Mouse (Mus musculus): ENCODE data around the gene Cacna2d1.

Gene Cacna2d1

DNA sequence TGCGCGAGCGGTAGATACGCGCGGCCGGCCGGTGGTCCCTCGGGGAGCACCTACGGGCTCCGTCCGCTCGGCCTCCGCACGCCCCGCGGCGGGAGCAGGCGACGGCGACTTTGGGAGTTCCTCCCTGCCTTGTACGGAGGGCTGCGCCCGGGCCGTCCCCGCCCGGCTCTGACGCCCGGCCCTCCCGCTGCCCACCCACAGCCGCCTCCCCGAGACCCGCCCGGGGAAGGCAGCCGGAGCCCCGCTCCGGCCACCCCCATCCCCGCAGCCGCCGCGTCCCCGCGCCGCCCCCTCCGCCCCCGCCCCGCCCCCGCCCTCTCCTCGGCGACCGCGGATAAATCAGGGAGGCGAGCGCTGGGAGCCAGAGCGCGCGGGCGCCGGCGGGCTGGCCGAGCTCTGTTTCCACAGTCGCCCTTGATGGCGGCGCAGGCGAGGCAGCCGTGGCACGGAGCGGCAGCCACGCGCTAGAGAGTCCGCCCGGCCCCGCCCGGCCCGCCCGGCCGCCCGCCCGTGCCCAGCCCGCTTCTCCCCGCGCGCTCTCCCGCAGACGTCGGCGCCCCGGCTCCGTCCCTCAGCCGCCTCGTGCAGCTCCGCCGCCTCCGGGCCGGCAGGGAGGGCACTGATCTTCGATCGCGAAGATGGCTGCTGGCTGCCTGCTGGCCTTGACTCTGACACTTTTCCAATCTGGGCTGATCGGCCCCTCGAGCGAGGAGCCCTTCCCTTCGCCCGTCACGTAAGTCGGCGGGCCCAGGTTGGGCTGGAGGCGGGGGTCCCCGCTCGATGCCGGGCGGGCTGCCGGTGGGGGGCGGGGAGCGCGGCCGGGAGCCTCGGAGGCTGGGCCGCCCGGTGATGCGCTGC lies at the start of gene Cacna2d1:
Cacna2d1 (plus strand) TSS at position 316 of the 858 bp plus-strand sequence.
- DNase-seq: peak; percentile 68

DNA sequence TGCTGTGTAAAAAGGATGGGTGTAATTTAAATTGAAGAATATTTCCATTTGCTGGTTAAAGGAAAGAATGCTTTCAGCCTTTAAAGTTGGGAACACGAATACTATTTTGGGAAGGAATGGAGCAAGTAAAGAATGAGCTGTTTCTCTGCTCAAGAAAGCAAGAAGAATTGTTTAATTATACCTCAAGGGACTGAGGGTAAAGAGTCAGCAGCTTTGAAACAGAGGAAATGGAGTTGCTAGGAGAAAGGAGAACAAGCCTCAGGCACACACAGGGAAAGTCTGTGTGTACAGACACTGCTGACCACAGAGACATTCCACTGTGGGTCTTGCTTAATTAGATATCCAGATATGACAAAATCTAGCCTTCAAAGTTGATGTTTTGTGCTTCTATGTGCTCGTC lies 39.4 kb upstream of the Cacna2d1 start:
- DNase-seq: no peak

DNA sequence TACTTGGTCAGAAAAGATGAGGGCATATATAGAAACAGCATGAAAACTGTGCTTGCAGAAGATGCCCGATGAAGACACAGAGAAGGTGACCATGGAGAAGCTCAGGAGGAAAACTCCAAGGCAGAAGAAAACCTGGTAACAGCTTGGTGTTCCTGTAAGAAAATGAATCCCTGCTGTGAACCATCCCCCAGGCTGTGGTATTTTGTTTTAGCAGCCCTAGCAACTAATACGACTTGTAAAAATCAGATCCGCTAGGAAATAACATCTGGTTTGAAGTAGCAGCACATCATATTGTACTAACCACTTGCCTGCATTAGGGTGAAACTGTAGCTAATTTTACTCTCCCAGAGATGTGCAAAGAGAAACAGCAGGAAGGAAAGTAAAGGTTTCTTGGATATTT lies 37.8 kb upstream of the Cacna2d1 start:
- no peak for DNase-seq

DNA sequence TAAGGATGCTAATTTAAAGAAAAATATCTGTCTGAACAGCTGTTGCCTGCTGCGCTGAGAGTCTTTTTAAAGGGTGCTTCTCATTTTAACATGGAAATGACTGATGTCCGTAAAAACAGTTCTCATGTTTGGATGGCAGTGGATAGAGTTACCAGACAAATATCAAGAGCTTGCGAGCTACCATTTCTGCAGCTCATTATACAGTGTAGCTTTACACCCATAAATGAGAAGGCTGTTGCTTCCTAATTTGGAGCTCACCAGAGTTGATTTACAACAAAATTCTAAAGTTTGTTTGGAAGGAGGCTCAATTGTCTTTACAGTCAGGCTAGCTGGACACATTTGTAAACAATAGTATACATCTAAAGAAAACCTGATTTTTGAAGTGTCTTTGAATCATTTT lies 28.0 kb upstream of the Cacna2d1 start:
- no peak for DNase-seq

DNA sequence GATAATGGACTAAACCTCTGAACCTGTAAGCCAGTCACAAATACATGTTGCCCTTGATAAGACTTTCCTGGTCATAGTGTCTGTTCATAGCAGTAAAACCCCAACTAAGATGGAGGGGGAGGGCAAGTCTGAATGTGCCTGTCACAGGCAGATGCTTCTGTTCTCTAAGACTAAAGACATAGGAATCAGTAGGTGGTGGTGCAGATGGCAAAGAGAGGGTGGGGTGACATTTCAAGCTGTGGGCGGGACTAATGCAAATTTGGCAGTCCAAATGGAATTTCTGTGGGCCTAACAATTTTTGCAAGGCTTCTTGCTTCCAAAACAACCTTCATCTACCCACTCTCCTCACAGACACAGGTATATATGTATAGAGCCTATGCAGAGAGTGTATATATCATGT lies 19.6 kb upstream of the Cacna2d1 start:
- DNase-seq: no peak

DNA sequence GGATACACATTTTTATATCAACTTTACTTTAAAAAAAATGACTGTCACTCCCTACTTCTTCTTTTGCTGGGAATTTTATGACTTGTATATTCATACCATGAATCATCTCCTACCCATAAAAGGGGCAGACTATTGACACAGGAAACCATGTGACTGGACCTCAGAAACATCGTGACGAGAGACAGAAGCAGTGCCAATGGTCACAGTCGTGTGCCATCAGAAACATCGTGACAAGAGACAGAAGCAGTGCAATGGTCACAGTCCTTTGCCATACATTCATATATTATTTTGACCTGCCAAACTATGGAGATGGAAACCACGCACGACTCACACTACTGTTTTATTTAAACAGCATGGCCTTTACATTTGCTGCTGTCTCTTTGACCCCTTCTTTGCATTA lies 6.0 kb upstream of the Cacna2d1 start:
- no peak for DNase-seq

DNA sequence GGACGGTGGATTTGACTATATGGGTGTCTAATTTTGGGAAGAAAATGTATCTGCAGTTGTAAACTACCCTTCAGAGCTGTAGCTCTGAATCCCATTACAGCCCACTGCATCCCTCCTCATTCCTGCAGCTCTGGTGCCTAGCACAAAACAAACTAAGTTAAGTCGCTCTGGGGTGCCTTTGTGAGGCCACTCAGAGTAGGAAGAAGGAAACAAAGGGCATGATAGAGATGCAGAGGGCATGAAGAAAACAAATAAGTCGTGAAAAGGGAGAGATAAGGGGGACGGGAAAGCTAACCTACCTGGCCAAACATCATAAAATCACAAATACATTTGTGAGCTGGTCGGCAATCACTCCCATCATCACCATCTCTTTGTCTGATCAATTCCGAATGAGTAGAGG lies 1.5 kb upstream of the Cacna2d1 start:
- DNase-seq: no peak

DNA sequence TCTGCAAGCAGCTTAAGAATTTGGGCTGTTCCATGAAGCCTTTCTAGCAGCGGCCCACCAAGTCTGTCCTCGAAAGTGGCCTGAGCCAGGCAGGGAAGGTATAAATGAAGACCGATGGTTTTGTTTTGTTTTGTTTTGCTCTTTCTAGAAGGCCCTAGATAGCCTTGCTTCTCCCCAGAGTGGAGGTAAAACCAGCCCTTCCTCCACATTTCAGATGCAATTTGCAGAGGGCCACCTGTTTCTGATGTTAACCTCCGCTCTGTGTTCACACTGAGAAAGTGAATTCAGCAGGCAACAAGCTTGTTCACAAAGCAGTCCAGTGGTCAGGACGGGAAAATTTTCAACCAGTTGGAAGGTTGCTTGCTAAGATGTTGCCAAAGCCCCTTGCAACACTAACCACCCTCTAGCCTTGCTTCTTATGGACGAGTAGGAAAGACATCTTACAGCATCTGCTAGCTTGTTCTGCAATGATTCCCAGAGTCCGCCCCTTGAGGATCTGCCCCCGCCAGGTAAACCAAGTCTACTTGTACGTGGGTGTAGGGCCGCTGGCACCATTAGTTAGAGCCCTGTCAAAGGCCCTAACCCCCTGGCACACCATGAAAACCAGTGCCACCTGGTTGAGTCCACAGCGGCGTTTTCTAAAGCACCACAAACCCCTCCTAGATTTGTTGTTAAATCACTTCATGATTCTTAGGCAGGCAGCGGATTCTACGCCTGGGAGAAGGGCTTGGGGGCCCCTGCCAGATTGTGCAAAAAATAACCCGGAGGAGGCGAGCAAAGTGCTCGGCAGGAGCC lies 713 bp upstream of the Cacna2d1 start:
- peak; percentile 67 for DNase-seq

DNA sequence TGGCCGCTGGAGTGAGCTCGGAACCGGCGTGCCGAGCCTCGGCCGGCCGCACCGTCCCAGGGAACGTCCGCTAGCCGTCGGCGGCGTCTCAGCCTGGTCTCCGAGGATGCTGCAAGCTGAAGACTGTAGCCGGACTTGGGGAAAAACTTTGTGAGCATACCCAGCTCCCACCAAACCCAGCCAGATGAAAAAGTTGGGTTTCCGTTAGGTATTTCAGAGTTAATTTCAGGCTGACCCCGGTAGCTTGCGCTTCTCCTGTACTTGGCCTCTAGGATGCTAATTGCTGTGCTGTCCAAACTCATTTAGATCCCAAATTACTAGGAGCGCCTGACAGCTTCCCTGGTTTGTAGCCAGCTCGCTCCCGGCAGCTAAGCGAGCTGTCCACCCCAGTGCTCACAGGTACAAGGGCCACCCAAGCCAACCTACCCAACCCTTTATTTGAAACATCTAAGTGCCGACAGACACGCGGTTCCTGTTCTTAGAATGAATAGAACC lies 790 bp downstream of the Cacna2d1 start:
- peak; percentile 66 for DNase-seq

DNA sequence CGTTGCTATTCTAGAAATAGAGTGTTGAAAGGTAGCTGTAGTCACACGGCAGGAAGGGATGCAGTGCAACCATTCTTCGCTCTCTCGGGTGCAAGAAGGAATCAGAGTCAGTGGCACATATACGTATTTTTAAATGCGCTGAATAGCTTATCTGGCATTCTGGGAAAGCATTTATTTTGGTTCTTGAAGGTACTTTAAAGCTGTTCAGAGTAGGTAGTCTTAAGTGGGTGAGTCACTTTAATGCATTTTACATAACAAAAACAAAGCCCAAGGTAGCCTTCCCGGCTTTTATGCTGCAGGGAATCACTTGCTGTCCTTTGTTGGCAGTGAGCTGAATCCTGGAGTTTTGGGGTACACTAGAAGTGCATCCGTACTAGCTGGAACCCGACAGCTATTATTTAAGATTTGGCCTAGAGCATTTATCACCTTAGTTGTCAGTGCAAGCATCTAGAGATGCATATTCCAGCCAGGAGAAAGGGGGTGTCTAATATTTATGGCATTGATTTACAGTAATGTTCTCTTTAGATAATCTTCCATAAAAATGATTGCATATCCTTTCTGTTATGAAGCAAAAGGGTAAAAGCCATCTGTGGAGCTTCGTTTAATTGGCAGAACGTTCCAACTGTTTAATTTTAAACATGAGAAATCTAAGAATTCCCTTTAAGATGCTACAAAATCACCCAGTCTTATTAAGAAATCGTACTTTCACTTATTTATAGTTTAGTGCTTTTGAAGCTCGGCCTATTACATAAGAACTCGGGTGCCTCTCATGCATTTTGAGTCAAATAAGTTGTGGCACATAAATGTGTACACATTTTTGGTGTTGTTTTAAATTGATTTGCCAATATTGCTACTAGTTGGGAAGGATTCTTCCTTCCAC lies 1.6 kb downstream of the Cacna2d1 start:
- peak; percentile 34 for DNase-seq

DNA sequence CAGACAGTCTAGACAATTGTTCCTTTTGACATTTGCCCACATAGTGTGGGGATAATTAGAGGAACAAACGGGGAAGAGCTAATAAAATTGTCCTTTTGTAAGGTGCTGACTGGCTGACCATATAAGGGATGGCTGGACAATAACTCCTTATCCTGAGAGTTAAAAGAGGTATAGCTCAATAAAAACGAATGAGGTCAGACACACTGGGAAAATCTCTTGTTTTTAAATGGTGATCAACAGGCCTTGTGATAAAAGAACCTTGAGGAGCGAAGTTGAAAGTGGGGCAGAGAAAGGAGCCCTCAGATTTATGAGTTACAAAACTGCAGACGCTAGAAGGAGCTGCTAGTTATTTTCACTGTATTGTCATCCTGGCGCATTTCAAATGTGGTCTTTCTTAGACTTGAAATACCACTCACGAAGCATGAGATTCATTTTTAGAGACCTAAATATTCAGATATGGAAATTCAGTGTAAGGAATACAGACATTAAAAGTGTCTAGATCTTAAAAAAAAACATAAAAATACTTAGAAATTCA lies 6.8 kb downstream of the Cacna2d1 start:
- no peak for DNase-seq

DNA sequence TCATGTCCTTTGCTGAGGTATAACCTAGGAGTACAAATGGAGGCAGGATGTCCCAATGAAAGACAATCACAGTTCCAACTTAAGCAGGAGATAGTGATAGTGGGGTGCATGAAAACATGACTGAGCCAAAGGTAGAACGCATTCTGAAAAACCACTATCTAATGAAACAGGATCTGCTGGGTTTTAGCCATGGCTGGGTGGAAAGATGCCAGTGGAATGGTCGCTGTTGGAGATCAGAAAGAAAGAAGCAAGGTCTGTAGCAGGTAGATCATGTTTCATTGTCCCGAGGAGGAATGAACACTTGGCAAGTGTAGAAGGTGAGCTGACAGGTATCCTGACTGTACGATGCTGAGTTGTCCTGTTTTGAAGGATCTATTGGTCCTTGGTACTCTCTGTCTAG lies 7.6 kb downstream of the Cacna2d1 start:
- no peak for DNase-seq

DNA sequence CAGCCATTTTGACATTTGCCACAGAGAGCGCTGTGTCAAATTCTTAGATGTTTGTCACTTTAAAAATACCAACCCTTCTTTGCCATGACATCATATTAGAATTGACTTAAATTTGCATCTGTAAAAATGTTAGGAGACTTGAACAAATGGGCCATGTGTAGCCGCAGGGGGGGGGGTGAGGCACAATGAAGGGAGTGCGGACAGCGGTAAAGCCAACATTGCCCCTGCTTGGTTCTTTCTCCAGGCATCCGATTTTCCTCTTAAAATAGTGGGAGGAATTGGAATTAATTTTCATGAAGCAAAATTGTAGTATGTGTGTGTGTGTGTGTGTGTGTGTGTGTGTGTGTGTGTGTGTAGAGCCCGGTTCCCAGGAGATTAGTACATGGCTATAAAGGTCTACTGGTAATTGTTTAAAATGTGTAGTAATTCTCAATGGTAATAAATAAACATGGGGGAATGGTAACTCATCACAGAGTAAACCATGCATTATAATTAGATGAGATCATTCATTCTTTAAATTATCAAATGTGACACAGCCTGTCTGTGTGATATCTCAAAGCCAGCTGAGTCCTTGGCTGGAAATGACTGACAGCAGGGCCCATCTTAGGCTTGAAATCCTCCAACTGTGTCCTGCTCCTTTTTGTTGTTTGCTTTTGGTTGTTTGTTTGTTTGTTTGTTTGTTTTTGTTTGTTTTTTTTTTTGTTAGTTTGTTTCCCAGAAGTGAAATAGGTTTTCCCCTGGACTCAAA lies 14.0 kb downstream of the Cacna2d1 start:
- DNase-seq: no peak

DNA sequence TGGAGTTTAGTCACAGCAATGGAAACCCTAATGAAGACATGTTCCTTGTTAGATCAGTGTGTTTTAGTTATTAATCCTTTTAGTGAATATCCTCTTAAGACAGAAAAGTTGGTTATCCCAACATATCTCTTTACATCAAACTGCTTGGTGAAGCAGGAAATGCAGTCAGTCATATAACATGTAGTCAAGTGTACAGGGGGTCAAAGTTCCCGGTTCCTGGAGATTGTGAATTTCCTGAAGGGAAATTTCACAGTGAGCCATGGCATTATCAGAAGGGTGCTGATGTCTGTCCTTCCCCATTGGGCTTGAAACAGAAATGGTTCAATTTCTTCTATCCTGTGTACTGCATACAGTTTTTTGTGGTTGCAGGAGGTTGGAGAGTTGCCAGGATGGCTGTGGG lies 25.3 kb downstream of the Cacna2d1 start:
- DNase-seq: no peak

DNA sequence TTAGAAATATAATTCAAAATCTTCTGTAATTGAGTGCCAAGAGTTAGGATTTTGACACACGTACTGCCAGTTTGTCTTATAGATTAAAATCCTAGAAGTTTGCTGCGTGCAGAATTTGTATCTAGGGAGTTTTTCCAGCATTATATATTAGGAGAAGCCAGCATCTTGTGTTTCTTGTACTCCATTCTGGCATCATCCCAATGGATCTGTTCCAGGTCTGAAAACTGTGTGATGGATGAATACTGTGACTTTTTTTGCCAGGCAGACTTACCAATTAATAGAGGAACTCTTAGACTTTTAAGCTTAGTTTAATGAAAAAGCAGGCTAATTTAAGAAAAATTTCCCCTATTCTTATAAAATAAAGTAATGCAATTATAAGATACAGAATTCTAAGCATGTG lies 27.4 kb downstream of the Cacna2d1 start:
- peak; percentile 37 for DNase-seq

DNA sequence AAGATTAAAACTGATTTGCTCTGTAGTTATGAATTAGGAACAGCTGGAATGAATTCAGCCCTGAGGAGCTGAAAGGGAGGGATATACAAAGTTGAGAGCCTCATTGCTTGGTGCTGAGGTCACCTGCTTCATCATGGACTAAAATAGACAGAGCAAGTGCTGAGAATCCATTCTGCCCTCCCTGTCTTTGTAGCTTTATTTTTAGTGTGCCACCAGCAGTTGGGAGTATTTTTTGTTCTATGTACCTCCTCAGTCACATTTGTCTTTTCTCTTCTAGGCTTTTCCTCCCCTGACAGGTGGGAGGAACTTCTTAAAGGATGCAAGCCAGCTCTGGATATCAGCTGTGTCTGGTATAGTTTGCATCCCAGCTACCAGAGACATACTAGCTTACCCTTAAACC lies 32.4 kb downstream of the Cacna2d1 start:
- DNase-seq: no peak

DNA sequence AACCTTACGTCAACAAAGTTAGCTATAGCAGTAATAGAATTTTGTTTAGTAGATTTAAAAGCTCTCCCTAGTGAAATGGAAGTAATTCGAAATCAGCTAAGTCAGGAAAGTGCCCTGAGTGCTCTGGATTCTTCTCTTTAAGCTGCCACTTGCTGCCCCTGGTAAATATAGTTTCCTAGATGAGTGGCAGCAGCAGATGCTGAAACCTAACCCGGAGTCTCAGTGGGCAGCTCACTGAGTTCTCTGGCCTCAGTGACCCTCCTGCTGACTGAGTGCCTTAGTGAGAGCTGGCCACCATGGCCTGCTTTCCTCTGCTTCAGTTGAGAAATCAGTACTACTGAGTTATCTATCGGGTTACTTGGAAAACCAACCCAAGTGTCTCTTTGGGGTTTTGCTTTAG lies 37.3 kb downstream of the Cacna2d1 start:
- DNase-seq: no peak

DNA sequence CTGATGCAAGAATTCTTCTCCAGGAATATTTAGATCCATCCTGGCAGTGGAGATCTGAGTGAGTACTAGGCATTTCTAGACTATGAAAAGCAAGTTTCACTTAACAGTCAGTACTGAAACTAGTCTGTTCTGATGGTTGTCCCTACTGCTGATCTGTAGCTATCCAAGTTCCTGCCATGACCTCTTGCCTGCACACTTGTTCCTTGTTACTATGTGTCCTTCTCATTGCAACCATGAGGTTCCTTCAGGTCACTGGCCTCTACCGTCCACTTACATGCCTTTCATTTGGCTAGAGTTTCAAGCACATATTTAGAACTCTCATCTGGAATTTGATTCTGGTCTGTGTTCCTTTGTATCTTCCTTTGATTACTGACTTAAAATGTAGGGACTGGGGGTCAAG lies 37.9 kb downstream of the Cacna2d1 start:
- DNase-seq: no peak

DNA sequence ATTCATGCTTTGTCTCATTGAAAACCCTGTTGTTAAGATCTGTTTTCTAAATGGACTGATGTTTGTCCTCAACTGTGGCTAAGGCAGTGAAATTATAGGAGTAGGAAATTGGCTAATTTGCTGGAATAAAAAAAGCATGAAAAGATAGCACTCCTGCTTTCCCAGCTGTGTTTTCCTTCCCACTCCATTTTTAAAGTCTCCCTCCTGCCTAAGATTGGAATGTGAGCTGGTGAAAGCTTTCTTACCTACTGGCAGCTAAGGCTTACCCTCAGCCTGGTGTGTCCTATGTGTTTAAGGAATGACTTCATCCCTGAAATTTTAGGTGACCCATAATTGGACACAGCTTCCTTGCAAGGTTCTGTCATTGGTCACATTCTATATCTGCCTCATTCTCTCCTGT lies 40.2 kb downstream of the Cacna2d1 start:
- no peak for DNase-seq

DNA sequence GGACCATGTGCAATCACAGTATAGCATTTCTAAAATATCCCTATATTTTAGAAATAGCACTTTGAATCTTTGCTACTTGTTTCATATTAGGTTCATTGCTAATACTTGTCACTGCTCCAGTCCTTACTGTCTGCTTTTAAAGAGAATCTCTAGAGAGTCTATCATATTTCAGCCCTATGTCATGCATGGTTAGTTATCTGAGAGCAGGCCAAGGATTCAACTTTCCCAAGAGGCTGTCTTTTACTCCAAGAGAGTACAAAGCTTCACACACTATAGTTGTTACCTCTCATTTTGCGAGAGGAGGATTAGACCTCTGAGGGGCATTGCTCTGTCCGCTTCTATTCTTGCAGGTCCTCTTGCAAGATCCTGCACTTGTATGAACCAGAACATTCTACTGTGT lies 44.7 kb downstream of the Cacna2d1 start:
- DNase-seq: no peak

DNA sequence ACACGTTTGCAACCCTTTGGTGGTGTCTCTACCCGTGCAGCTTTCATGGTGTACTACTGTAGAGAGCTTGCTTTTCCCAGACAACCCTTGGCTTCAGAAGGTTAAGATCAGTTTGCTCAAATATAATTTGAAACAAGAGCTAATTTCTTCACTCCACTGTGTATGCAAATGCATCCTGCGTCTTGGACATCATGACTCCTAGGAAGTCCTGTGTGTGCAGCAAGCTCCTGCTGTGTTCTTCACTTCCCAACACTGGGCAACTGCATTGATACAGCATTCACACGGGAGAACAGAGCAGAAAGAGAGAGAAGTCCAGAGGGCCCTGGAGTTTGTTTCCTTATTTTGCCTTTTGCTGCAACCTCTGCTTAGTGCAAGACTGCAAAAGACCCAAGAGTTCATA lies 48.1 kb downstream of the Cacna2d1 start:
- DNase-seq: no peak

DNA sequence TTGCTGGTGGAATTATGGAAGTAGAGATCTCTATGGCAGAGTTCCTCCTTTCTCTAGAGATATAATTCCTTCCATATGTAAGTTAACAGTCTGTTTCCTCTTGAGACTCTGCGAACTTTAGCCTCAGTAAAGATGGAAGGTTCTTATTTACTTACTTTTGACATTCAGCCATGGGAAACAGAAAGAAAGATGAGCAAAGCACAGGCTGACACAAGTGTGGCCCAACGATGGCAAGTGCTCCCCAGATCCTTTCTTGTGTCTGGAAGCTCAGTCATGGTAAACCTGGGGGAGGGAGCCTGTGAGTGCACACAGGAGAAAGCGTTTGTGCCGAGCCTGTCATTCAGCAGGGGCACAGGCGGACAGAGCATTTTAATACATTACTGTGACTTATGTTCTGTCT lies 48.9 kb downstream of the Cacna2d1 start:
- no peak for DNase-seq
